Mouse (Mus musculus) liver, postnatal 0 days (tissue): Measurements from ENCODE around the gene Begain.

ENCODE experiments used
- CTCF ChIP-seq: sonication (generic); IDR thresholded peaks from 2 replicates; pipeline ENCODE4 v1.5.1; 2016; ENCODE audit warnings: antibody characterized with exemption, low read depth
- EP300 ChIP-seq: IDR thresholded peaks from 2 replicates; pipeline ENCODE4 v1.6.1; 2016; ENCODE audit warnings: antibody characterized with exemption, low read depth, mild to moderate bottlenecking

GRCm38 (mm10) chr12:109090041-109090440, 22.0 kb upstream of the Begain start:
- TF ChIP-seq EP300, result no peak
- no peak for TF ChIP-seq CTCF
